Mouse (Mus musculus) E14TG2a.4 (cell line): ENCODE measurements around the gene Cela3a.

ENCODE experiments used
- H3K27me3 ChIP-seq: 2 replicates; pipeline ENCODE4 v1.6.1; 2014; ENCODE audit warnings: low read length, control low read depth; ENCODE audit not compliant: insufficient read depth
- H3K36me3 ChIP-seq: 2 replicates; pipeline ENCODE4 v1.6.1; 2014; ENCODE audit warnings: low read length, control low read depth; ENCODE audit not compliant: insufficient read depth
- H3K4me1 ChIP-seq: replicated peaks from 2 replicates; pipeline ENCODE4 v1.6.1; 2014; ENCODE audit warnings: low read depth, low read length, control low read depth
- H3K4me3 ChIP-seq: replicated peaks from 2 replicates; pipeline ENCODE4 v1.5.1; 2014; ENCODE audit warnings: mild to moderate bottlenecking, low read length
- H3K9me3 ChIP-seq: 2 replicates; pipeline ENCODE4 v1.6.1; 2014; ENCODE audit warnings: low read length, control low read depth
- CTCF ChIP-seq: conservative IDR thresholded peaks from 2 replicates; pipeline ENCODE4 v1.5.1; 2014; ENCODE audit warnings: low read length
- NANOG ChIP-seq: IDR thresholded peaks from 2 replicates; pipeline ENCODE4 v1.6.1; 2014; ENCODE audit warnings: borderline replicate concordance, low read length, mixed read lengths
- POU5F1 ChIP-seq: IDR thresholded peaks from 2 replicates; pipeline ENCODE4 v1.6.1; 2014; ENCODE audit warnings: low read length, borderline replicate concordance

The Cela3a gene

DNA sequence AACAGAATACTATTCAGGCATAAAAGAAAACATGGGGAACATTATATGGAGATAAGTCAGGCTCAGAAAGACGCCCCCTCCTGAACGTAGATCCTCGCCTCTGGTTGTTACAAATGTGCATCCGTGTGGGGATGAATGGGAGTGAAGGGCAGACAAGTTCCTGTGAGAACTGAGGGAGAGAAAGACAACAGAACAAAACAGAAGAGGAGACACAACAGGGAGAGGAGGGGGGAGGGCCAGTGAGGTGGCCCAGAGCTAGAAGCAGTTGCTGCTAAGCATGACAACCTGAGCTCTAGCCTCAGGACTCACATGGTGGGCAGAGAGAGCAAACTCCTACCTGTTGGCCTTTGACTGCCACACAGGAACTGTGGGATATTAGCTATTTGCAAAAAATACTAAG lies 43.5 kb downstream of the Cela3a start:
- Histone ChIP-seq H3K4me3 (no peak overlapping the region), H3K27me3 (peaks cover 22% of the 10 kb centered on the region), H3K9me3 (no peaks in the 10 kb centered on the region), H3K4me1 (peaks cover 34% of the 10 kb centered on the region), H3K36me3 (no peaks in the 10 kb centered on the region)
- TF ChIP-seq POU5F1 (no peak), NANOG (no peak), CTCF (no peak)

- no peaks in the 10 kb centered on the region for H3K36me3 ChIP-seq
- no peak for TF ChIP-seq CTCF
- TF ChIP-seq NANOG, result no peak
- no peak for TF ChIP-seq POU5F1
- peaks cover 37% of the 10 kb centered on the region for H3K4me1 ChIP-seq
- H3K4me3 ChIP-seq, result no peak overlapping the region
- H3K9me3 ChIP-seq, result no peaks in the 10 kb centered on the region
- peaks cover 20% of the 10 kb centered on the region for H3K27me3 ChIP-seq
These were observed 44.1 kb downstream of the Cela3a start for GRCm38 (mm10) chr4:137365356-137366062.

DNA sequence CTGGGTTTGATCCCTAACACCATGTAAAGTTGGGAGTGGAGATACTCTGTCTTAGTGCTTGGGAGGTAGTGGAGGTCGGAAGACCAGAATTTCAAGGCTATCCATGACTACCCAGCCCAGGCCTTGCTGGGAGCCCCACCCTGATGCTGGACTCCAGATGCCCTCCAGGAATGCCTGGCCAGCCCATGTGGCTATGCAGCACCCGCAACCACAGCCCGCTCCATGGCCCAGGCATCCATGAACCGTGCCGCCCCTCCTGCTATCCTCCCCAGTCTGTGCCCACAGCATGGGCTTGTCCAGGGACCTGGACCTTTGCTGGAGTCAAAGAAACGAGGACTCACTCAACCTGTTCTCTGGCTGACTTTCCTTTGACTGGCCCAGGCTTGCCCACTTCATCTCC lies 44.8 kb downstream of the Cela3a start:
- TF ChIP-seq NANOG, result no peak
- no peak for TF ChIP-seq POU5F1
- TF ChIP-seq CTCF, result no peak
- H3K36me3 ChIP-seq, result no peaks in the 10 kb centered on the region
- no peaks in the 10 kb centered on the region for H3K9me3 ChIP-seq
- H3K27me3 ChIP-seq, result peaks cover 16% of the 10 kb centered on the region
- H3K4me3 ChIP-seq, result no peak overlapping the region
- H3K4me1 ChIP-seq, result peaks cover 33% of the 10 kb centered on the region

GRCm38 (mm10) chr4:137360996-137361395 lies 48.6 kb downstream of the Cela3a start:
- TF ChIP-seq POU5F1 (no peak), NANOG (no peak), CTCF (no peak)
- Histone ChIP-seq H3K4me3 (no peak overlapping the region), H3K4me1 (peaks cover 43% of the 10 kb centered on the region), H3K9me3 (no peaks in the 10 kb centered on the region), H3K27me3 (peaks cover 8% of the 10 kb centered on the region; the same call in 1 of the 2 replicates), H3K36me3 (no peaks in the 10 kb centered on the region)

- TF ChIP-seq CTCF (no peak), POU5F1 (no peak), NANOG (no peak)
- peaks cover 6% of the 10 kb centered on the region; the same call in 1 of the 2 replicates for H3K27me3 ChIP-seq
- 0 out of 2 replicates have a peak, but pooled peaks cover 3% of the 10 kb centered on the region for H3K36me3 ChIP-seq
- peaks cover 58% of the 10 kb centered on the region for H3K4me1 ChIP-seq
- no peaks in the 10 kb centered on the region for H3K9me3 ChIP-seq
- peak overlapping the region; percentile 88; the same call in 1 of the 2 replicates for H3K4me3 ChIP-seq
These were observed 51.1 kb downstream of the Cela3a start for GRCm38 (mm10) chr4:137358291-137359002.

GRCm38 (mm10) chr4:137357517-137358254 lies 51.9 kb downstream of the Cela3a start, which contains the start of gene Cdc42:
Gene Cdc42, minus strand, starts transcription at chr4:137357720.
- Histone ChIP-seq H3K4me3 (peak within 1 kb of the TSS; percentile 88), H3K27me3 (peaks cover 6% of the 10 kb centered on the region; the same call in 1 of the 2 replicates), H3K9me3 (no peaks in the 10 kb centered on the region), H3K4me1 (peaks cover 66% of the 10 kb centered on the region), H3K36me3 (0 out of 2 replicates have a peak, but pooled peaks cover 3% of the 10 kb centered on the region)
- TF ChIP-seq POU5F1, result no peak
- TF ChIP-seq NANOG, result no peak
- TF ChIP-seq CTCF, result no peak

- peak overlapping the region; percentile 88 for H3K4me3 ChIP-seq
- peaks cover 73% of the 10 kb centered on the region for H3K4me1 ChIP-seq
- no peaks in the 10 kb centered on the region for H3K9me3 ChIP-seq
- H3K27me3 ChIP-seq, result 0 out of 2 replicates have a peak, but pooled peaks cover 2% of the 10 kb centered on the region
- TF ChIP-seq POU5F1 (no peak), CTCF (no peak)
- 0 out of 2 replicates have a peak, but pooled peaks cover 7% of the 10 kb centered on the region for H3K36me3 ChIP-seq
These were observed 52.7 kb downstream of the Cela3a start for GRCm38 (mm10) chr4:137356674-137357510.
